Mouse (Mus musculus) kidney, embryonic 15.5 days (tissue): ENCODE measurements around the gene Glycam1. TPM values are rescaled to one million over a fixed set of nuclear protein-coding genes. Genes with fewer than 3 reads are reported as not detected.

ENCODE experiments used
- ATAC-seq: fragments of 200-750 bp; cut with Nextera tagmentation; replicated peaks from 2 replicates; pipeline ENCODE4 v1.8.0; 2017; ENCODE audit warnings: moderate TSS enrichment; ENCODE audit not compliant: low FRiP score
- H3K27ac ChIP-seq: fragments of 300-500 bp; sonication (generic); 2 replicates; pipeline ENCODE4 v1.5.1; 2015; ENCODE audit warnings: mild to moderate bottlenecking, inconsistent platforms
- H3K27me3 ChIP-seq: fragments of 300-500 bp; sonication (generic); 2 replicates; pipeline ENCODE4 v1.6.1; 2015; ENCODE audit warnings: inconsistent platforms
- H3K36me3 ChIP-seq: fragments of 300-500 bp; sonication (generic); 2 replicates; pipeline ENCODE4 v1.6.1; 2015; ENCODE audit warnings: inconsistent platforms
- H3K4me1 ChIP-seq: fragments of 300-500 bp; sonication (generic); 2 replicates; pipeline ENCODE4 v1.6.1; 2015; ENCODE audit warnings: inconsistent platforms
- H3K4me2 ChIP-seq: fragments of 300-500 bp; sonication (generic); 2 replicates; pipeline ENCODE4 v1.6.1; 2015; ENCODE audit warnings: moderate library complexity, mild to moderate bottlenecking, inconsistent platforms
- H3K4me3 ChIP-seq: fragments of 300-500 bp; sonication (generic); replicated peaks from 2 replicates; pipeline ENCODE4 v1.5.1; 2015; ENCODE audit warnings: mild to moderate bottlenecking, inconsistent platforms
- H3K9ac ChIP-seq: fragments of 300-500 bp; sonication (generic); 2 replicates; pipeline ENCODE4 v1.6.1; 2015; ENCODE audit warnings: mild to moderate bottlenecking, inconsistent platforms
- H3K9me3 ChIP-seq: fragments of 300-500 bp; sonication (generic); replicated peaks from 2 replicates; pipeline ENCODE4 v1.6.1; 2016; ENCODE audit warnings: inconsistent platforms
- WGBS: fragments of 180-500 bp; shearing (Covaris S2); methylation state at CpG from one replicate; pipeline ENCODE4 v1.1.7; 2015; ENCODE audit warnings: mixed read lengths; 5-methylcytosine and 5-hydroxymethylcytosine counted together
- polyA plus RNA-seq: library from polyadenylated mRNA; unstranded; fragments of >200 nt; fragmentation: Nextera tagmentation; extraction: Ambion mirVana; gene quantifications from 2 replicates; pipeline ENCODE4 v1.2.1, GENCODE M21; 2015

The Glycam1 gene
- polyA plus RNA-seq, 1 experiment from 2014 or later: not detected

DNA sequence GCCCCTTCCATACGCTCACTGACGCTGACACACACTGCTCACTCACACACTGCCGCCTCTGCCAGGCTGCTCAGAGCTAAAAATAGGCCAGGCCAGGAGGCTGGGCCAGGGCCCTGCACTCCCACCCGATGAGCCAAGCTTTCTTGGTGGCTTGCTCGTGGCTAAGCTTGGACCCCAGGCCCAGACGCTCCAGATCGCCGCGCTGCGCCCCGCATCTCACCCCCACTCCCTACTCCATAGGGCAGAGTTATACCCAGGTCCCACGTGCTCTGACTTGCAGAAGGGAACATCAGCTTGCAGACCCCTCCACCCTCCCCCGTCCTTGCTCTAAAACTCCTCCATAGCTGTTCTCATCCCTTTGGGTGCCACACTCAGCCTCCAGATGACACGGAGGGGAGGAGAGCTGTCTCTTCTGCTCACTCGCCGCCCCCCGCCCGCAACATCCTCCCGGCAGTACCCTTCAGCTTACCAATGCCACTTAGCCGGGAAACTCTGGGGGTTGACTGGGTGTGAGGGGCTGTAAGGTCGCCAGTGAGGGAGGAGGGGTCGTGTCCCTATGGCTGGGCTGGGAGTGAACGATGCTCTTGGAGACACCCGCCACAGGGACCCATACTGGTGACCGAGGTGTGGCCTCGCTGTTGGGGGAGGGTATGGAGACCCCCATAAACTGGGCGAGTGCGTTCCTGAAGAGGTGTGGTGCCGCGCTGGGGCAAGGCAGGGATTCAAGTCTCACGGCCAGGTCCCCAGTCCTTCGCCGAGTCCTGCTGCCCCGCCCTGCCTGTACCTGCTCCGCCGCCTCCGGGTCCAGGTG is 27.7 kb downstream of the Glycam1 start:
- no peak overlapping the region; the same call in 1 of the 2 replicates for H3K27ac ChIP-seq
- WGBS: 2% methylated on average over 37 of the region's 37 CpGs
- peak overlapping the region; percentile 53 for H3K9ac ChIP-seq

DNA sequence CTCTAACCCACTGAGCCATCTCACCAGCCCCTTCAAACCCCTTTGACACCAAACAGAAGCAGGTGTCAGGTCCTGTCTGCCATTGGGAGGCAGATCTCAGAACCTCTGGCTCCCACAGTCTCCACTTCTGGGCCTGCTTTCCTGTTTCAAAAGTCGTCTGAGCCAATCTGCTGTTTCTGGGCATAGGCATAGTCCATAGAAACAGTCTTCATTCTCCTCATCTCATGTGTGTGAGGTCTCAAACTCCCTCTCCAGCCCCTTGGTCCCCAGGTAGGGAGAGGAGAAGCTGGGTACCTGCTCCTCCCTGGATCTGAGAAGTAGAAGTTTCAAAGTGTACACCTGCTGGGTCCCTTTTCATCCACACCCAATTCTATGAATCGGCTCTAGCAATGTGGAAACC is 28.4 kb downstream of the Glycam1 start:
- no peaks in the 10 kb centered on the region for H3K36me3 ChIP-seq
- ATAC-seq: no peak
- H3K4me3 ChIP-seq: peak overlapping the region; percentile 69; the same call in 1 of the 2 replicates
- H3K9me3 ChIP-seq: no peaks in the 10 kb centered on the region
- peak overlapping the region; percentile 53; the same call in 1 of the 2 replicates for H3K9ac ChIP-seq
- peaks cover 43% of the 10 kb centered on the region for H3K27me3 ChIP-seq
- whole genome bisulfite sequencing: 43% methylated on average over 2 of the region's 2 CpGs
- peaks cover 42% of the 10 kb centered on the region for H3K4me1 ChIP-seq
- H3K4me2 ChIP-seq: peak overlapping the region; percentile 92
- H3K27ac ChIP-seq: no peak overlapping the region

More for the DNA sequence above, 27.7 kb downstream of the Glycam1 start:
- H3K36me3 ChIP-seq: no peaks in the 10 kb centered on the region
- no peaks in the 10 kb centered on the region for H3K9me3 ChIP-seq
- peak overlapping the region; percentile 69 for H3K4me3 ChIP-seq
- peak overlapping the region; percentile 92 for H3K4me2 ChIP-seq
- peak; percentile 47 for ATAC-seq
- H3K4me1 ChIP-seq: peaks cover 42% of the 10 kb centered on the region
- peaks cover 43% of the 10 kb centered on the region for H3K27me3 ChIP-seq

DNA sequence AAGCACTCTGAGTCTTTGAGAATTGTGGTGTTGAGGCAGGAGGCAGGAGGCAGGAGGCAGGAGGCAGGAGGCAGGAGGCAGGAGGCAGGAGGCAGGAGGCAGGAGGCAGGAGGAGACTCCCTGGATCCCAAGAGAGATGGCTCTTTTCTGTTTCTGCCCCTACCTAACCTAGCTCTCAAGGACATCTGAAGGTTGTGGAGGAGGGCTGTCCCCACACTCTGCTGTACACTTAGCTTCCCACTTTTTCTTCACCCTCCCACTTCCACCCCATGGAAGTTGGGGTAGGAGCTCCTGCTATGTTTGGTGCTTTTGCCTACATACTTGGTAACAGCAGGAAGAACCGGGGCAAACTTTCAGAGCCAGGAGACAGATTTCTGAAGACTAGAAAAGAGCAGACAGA is 29.1 kb downstream of the Glycam1 start:
- Histone ChIP-seq H3K27ac (no peak overlapping the region), H3K4me1 (peaks cover 40% of the 10 kb centered on the region), H3K4me3 (no peak overlapping the region), H3K4me2 (no peak overlapping the region), H3K36me3 (no peaks in the 10 kb centered on the region), H3K27me3 (peaks cover 43% of the 10 kb centered on the region), H3K9ac (no peak overlapping the region), H3K9me3 (no peaks in the 10 kb centered on the region)
- WGBS: 59% methylated on average over 1 of the region's 1 CpGs
- ATAC-seq: no peak

GRCm38 (mm10) chr15:103535030-103535429 is 29.9 kb downstream of the Glycam1 start:
- H3K9ac ChIP-seq: no peak overlapping the region
- no peaks in the 10 kb centered on the region for H3K9me3 ChIP-seq
- 79% methylated on average over 2 of the region's 2 CpGs for WGBS
- no peak overlapping the region for H3K4me3 ChIP-seq
- no peaks in the 10 kb centered on the region for H3K36me3 ChIP-seq
- H3K27ac ChIP-seq: no peak overlapping the region
- H3K27me3 ChIP-seq: peaks cover 40% of the 10 kb centered on the region
- peaks cover 33% of the 10 kb centered on the region for H3K4me1 ChIP-seq
- no peak for ATAC-seq
- no peak overlapping the region for H3K4me2 ChIP-seq

GRCm38 (mm10) chr15:103534054-103534620 is 30.7 kb downstream of the Glycam1 start:
- Histone ChIP-seq H3K9me3 (no peaks in the 10 kb centered on the region), H3K27me3 (peaks cover 36% of the 10 kb centered on the region), H3K4me2 (no peak overlapping the region), H3K36me3 (no peaks in the 10 kb centered on the region), H3K9ac (no peak overlapping the region), H3K27ac (no peak overlapping the region), H3K4me1 (peaks cover 25% of the 10 kb centered on the region), H3K4me3 (no peak overlapping the region)
- no peak for ATAC-seq
- 76% methylated on average over 7 of the region's 7 CpGs for WGBS

GRCm38 (mm10) chr15:103530372-103530771 is 34.5 kb downstream of the Glycam1 start:
- Histone ChIP-seq H3K36me3 (no peaks in the 10 kb centered on the region), H3K4me1 (no peaks in the 10 kb centered on the region), H3K4me3 (no peak overlapping the region), H3K9ac (no peak overlapping the region), H3K27ac (no peak overlapping the region), H3K9me3 (no peaks in the 10 kb centered on the region), H3K27me3 (0 out of 2 replicates have a peak, but pooled peaks cover 2% of the 10 kb centered on the region), H3K4me2 (no peak overlapping the region)
- WGBS: 9% methylated on average over 5 of the region's 5 CpGs
- ATAC-seq: peak; percentile 70; the same call in 1 of the 2 replicates

DNA sequence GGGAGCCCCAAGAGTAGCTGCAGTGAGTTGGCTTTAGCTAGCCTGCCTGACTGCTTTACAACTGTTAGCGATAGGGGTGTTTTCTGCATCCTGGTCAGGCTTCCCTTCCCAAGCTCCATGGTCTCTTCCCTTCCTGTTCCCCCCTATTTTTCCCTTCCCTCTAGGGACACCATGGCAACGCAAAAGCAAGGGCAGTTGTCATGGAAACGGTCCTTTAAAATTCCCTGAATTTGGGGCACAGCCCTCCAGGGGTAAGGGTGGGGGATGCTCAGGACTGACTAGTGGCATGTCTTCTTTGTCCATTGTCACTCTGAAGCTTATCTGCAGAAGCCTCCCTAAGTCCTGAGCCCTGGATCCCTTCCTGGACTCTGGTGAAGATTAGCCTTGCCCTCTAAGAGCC is 41.7 kb downstream of the Glycam1 start:
- Histone ChIP-seq H3K4me2 (no peak overlapping the region), H3K4me1 (peaks cover 20% of the 10 kb centered on the region), H3K4me3 (no peak overlapping the region), H3K9me3 (no peaks in the 10 kb centered on the region), H3K27me3 (no peaks in the 10 kb centered on the region), H3K36me3 (no peaks in the 10 kb centered on the region), H3K27ac (no peak overlapping the region), H3K9ac (no peak overlapping the region)
- WGBS: 73% methylated on average over 3 of the region's 3 CpGs
- no peak for ATAC-seq

DNA sequence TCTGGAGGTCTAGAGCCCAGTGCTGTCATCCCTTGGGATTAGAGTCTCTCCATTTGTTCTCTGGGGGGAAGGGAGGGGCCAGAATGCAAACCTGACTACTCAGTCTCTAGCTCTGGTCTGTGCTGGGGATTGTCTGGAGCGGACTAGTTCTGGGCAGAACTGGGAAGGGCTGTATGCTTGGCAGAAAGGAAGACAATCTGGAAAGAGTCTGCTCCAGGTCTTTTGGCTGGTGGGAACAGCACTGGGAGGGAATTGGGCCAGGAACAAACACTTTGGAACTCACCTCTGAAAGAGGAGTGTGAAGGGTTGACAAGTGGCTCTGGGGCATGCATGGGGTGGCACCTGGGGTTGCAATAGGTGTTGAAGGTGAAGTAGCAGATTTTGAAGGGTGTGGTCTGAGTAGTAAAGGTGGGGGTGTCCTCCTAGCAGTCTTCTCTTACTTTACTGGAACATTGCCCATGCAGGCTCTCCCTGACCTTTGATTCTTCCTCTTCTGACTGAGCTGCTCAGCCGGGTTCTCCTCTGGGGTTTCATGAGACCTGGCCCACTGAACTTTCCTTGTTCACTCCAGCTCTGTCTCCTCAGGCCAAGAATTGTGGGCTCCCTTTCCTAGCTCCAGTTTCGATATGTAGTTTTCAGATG is 42.3 kb downstream of the Glycam1 start:
- Histone ChIP-seq H3K4me1 (peaks cover 20% of the 10 kb centered on the region), H3K4me3 (no peak overlapping the region), H3K9ac (no peak overlapping the region), H3K27ac (no peak overlapping the region), H3K9me3 (no peaks in the 10 kb centered on the region), H3K27me3 (no peaks in the 10 kb centered on the region), H3K4me2 (no peak overlapping the region), H3K36me3 (no peaks in the 10 kb centered on the region)
- ATAC-seq: no peak
- WGBS: 66% methylated on average over 3 of the region's 3 CpGs

- H3K9me3 ChIP-seq: no peaks in the 10 kb centered on the region
Measured at GRCm38 (mm10) chr15:103519386-103520378, 45.2 kb downstream of the Glycam1 start.

GRCm38 (mm10) chr15:103518600-103519385 is 46.1 kb downstream of the Glycam1 start:
- ATAC-seq: peak; percentile 50; the same call in 1 of the 2 replicates
- Histone ChIP-seq H3K27ac (peak overlapping the region; percentile 59), H3K27me3 (no peaks in the 10 kb centered on the region), H3K4me2 (0 out of 2 replicates have a peak overlapping the region, but pooled peaks have one; percentile 9), H3K9ac (no peak overlapping the region), H3K4me1 (peaks cover 27% of the 10 kb centered on the region), H3K4me3 (no peak overlapping the region), H3K9me3 (no peaks in the 10 kb centered on the region), H3K36me3 (no peaks in the 10 kb centered on the region)
- WGBS: 7% methylated on average over 5 of the region's 5 CpGs

More at GRCm38 (mm10) chr15:103519386-103520378, 45.2 kb downstream of the Glycam1 start:
- 0 out of 2 replicates have a peak overlapping the region, but pooled peaks have one; percentile 6 for H3K27ac ChIP-seq
- H3K27me3 ChIP-seq: no peaks in the 10 kb centered on the region
- WGBS: 35% methylated on average over 4 of the region's 4 CpGs
- H3K36me3 ChIP-seq: no peaks in the 10 kb centered on the region
- peaks cover 24% of the 10 kb centered on the region for H3K4me1 ChIP-seq
- ATAC-seq: no peak
- H3K4me3 ChIP-seq: no peak overlapping the region
- no peak overlapping the region for H3K9ac ChIP-seq
- no peak overlapping the region for H3K4me2 ChIP-seq
